Mouse (Mus musculus): ENCODE results near the gene Apoh.

Gene Apoh

GRCm38 (mm10) chr11:108315736-108316135, 27.4 kb upstream of the Apoh start:
- DNase-seq (ENCODE audit: low read depth, low spot score): no peak
- no peaks in the 10 kb centered on the region for H3K27me3 ChIP-seq (ENCODE audit: control insufficient read depth, insufficient read depth, low read length, poor library complexity, severe bottlenecking)
- H3K36me3 ChIP-seq (ENCODE audit: control insufficient read depth, insufficient read depth, low read length, poor library complexity, severe bottlenecking): no peaks in the 10 kb centered on the region

- Histone ChIP-seq H3K27me3 (ENCODE audit: control insufficient read depth, insufficient read depth, low read length, poor library complexity, severe bottlenecking) (no peaks in the 10 kb centered on the region), H3K36me3 (ENCODE audit: control insufficient read depth, insufficient read depth, low read length, poor library complexity, severe bottlenecking) (no peaks in the 10 kb centered on the region)
- no peak for DNase-seq (ENCODE audit: low read depth, low spot score)
These were observed 25.3 kb upstream of the Apoh start for GRCm38 (mm10) chr11:108317878-108318277.

GRCm38 (mm10) chr11:108319162-108319561, 24.0 kb upstream of the Apoh start:
- no peaks in the 10 kb centered on the region for H3K27me3 ChIP-seq (ENCODE audit: control insufficient read depth, insufficient read depth, low read length, poor library complexity, severe bottlenecking)
- DNase-seq (ENCODE audit: low read depth, low spot score): no peak
- no peaks in the 10 kb centered on the region for H3K36me3 ChIP-seq (ENCODE audit: control insufficient read depth, insufficient read depth, low read length, poor library complexity, severe bottlenecking)

- H3K27me3 ChIP-seq (ENCODE audit: control insufficient read depth, insufficient read depth, low read length, poor library complexity, severe bottlenecking): no peaks in the 10 kb centered on the region
- H3K36me3 ChIP-seq (ENCODE audit: control insufficient read depth, insufficient read depth, low read length, poor library complexity, severe bottlenecking): no peaks in the 10 kb centered on the region
- DNase-seq (ENCODE audit: low read depth, low spot score): no peak
These were observed 22.6 kb upstream of the Apoh start for GRCm38 (mm10) chr11:108320561-108320960.

GRCm38 (mm10) chr11:108322156-108322555, 21.0 kb upstream of the Apoh start:
- H3K36me3 ChIP-seq (ENCODE audit: control insufficient read depth, insufficient read depth, low read length, poor library complexity, severe bottlenecking): no peaks in the 10 kb centered on the region
- DNase-seq (ENCODE audit: low read depth, low spot score): no peak
- no peaks in the 10 kb centered on the region for H3K27me3 ChIP-seq (ENCODE audit: control insufficient read depth, insufficient read depth, low read length, poor library complexity, severe bottlenecking)

GRCm38 (mm10) chr11:108325943-108326342, 17.2 kb upstream of the Apoh start:
- no peak for DNase-seq (ENCODE audit: low read depth, low spot score)
- Histone ChIP-seq H3K36me3 (ENCODE audit: control insufficient read depth, insufficient read depth, low read length, poor library complexity, severe bottlenecking) (no peaks in the 10 kb centered on the region), H3K27me3 (ENCODE audit: control insufficient read depth, insufficient read depth, low read length, poor library complexity, severe bottlenecking) (no peaks in the 10 kb centered on the region)

- H3K36me3 ChIP-seq (ENCODE audit: control insufficient read depth, insufficient read depth, low read length, poor library complexity, severe bottlenecking): no peaks in the 10 kb centered on the region
- no peak for DNase-seq (ENCODE audit: low read depth, low spot score)
- no peaks in the 10 kb centered on the region for H3K27me3 ChIP-seq (ENCODE audit: control insufficient read depth, insufficient read depth, low read length, poor library complexity, severe bottlenecking)
These were observed 12.3 kb upstream of the Apoh start for GRCm38 (mm10) chr11:108330818-108331217.

- no peaks in the 10 kb centered on the region for H3K36me3 ChIP-seq (ENCODE audit: control insufficient read depth, insufficient read depth, low read length, poor library complexity, severe bottlenecking)
- DNase-seq (ENCODE audit: low read depth, low spot score): no peak
- no peaks in the 10 kb centered on the region for H3K27me3 ChIP-seq (ENCODE audit: control insufficient read depth, insufficient read depth, low read length, poor library complexity, severe bottlenecking)
These were observed 10.1 kb upstream of the Apoh start for GRCm38 (mm10) chr11:108333006-108333405.

- DNase-seq (ENCODE audit: low read depth, low spot score): no peak
- H3K27me3 ChIP-seq (ENCODE audit: control insufficient read depth, insufficient read depth, low read length, poor library complexity, severe bottlenecking): no peaks in the 10 kb centered on the region
- H3K36me3 ChIP-seq (ENCODE audit: control insufficient read depth, insufficient read depth, low read length, poor library complexity, severe bottlenecking): no peaks in the 10 kb centered on the region
These were observed 9.4 kb upstream of the Apoh start for GRCm38 (mm10) chr11:108333583-108334379.

- Histone ChIP-seq H3K27me3 (ENCODE audit: control insufficient read depth, insufficient read depth, low read length, poor library complexity, severe bottlenecking) (no peaks in the 10 kb centered on the region), H3K36me3 (ENCODE audit: control insufficient read depth, insufficient read depth, low read length, poor library complexity, severe bottlenecking) (no peaks in the 10 kb centered on the region)
- DNase-seq (ENCODE audit: low read depth, low spot score): no peak
These were observed 8.5 kb upstream of the Apoh start for GRCm38 (mm10) chr11:108334658-108335057.

- Histone ChIP-seq H3K36me3 (ENCODE audit: control insufficient read depth, insufficient read depth, low read length, poor library complexity, severe bottlenecking) (no peaks in the 10 kb centered on the region; the same call in 1 of the 2 replicates), H3K27me3 (ENCODE audit: control insufficient read depth, insufficient read depth, low read length, poor library complexity, severe bottlenecking) (no peaks in the 10 kb centered on the region)
- no peak for DNase-seq (ENCODE audit: low read depth, low spot score)
These were observed 7.6 kb upstream of the Apoh start for GRCm38 (mm10) chr11:108335536-108335935.

GRCm38 (mm10) chr11:108336445-108336844, 6.7 kb upstream of the Apoh start:
- Histone ChIP-seq H3K27me3 (ENCODE audit: control insufficient read depth, insufficient read depth, low read length, poor library complexity, severe bottlenecking) (no peaks in the 10 kb centered on the region), H3K36me3 (ENCODE audit: control insufficient read depth, insufficient read depth, low read length, poor library complexity, severe bottlenecking) (no peaks in the 10 kb centered on the region; the same call in 1 of the 2 replicates)
- DNase-seq (ENCODE audit: low read depth, low spot score): no peak

- Histone ChIP-seq H3K27me3 (ENCODE audit: control insufficient read depth, insufficient read depth, low read length, poor library complexity, severe bottlenecking) (no peaks in the 10 kb centered on the region), H3K36me3 (ENCODE audit: control insufficient read depth, insufficient read depth, low read length, poor library complexity, severe bottlenecking) (no peaks in the 10 kb centered on the region; the same call in 1 of the 2 replicates)
- no peak for DNase-seq (ENCODE audit: low read depth, low spot score)
These were observed 2.9 kb upstream of the Apoh start for GRCm38 (mm10) chr11:108340293-108340692.

GRCm38 (mm10) chr11:108341783-108342182, 1.4 kb upstream of the Apoh start:
- H3K27me3 ChIP-seq (ENCODE audit: control insufficient read depth, insufficient read depth, low read length, poor library complexity, severe bottlenecking): no peaks in the 10 kb centered on the region
- no peak for DNase-seq (ENCODE audit: low read depth, low spot score)

GRCm38 (mm10) chr11:108343789-108344462, 772 bp downstream of the Apoh start, which contains the start of gene Prkca:
Gene Prkca (minus strand): TSS chr11:108343928.
- H3K27me3 ChIP-seq (ENCODE audit: control insufficient read depth, insufficient read depth, low read length, poor library complexity, severe bottlenecking): no peaks in the 10 kb centered on the region
- no peaks in the 10 kb centered on the region; the same call in 1 of the 2 replicates for H3K36me3 ChIP-seq (ENCODE audit: control insufficient read depth, insufficient read depth, low read length, poor library complexity, severe bottlenecking)
- DNase-seq (ENCODE audit: low read depth, low spot score): peak; percentile 93

More at GRCm38 (mm10) chr11:108341783-108342182, 1.4 kb upstream of the Apoh start:
- no peaks in the 10 kb centered on the region; the same call in 1 of the 2 replicates for H3K36me3 ChIP-seq (ENCODE audit: control insufficient read depth, insufficient read depth, low read length, poor library complexity, severe bottlenecking)
